Mouse (Mus musculus): ENCODE results near the gene Med16.

Gene Med16

DNA sequence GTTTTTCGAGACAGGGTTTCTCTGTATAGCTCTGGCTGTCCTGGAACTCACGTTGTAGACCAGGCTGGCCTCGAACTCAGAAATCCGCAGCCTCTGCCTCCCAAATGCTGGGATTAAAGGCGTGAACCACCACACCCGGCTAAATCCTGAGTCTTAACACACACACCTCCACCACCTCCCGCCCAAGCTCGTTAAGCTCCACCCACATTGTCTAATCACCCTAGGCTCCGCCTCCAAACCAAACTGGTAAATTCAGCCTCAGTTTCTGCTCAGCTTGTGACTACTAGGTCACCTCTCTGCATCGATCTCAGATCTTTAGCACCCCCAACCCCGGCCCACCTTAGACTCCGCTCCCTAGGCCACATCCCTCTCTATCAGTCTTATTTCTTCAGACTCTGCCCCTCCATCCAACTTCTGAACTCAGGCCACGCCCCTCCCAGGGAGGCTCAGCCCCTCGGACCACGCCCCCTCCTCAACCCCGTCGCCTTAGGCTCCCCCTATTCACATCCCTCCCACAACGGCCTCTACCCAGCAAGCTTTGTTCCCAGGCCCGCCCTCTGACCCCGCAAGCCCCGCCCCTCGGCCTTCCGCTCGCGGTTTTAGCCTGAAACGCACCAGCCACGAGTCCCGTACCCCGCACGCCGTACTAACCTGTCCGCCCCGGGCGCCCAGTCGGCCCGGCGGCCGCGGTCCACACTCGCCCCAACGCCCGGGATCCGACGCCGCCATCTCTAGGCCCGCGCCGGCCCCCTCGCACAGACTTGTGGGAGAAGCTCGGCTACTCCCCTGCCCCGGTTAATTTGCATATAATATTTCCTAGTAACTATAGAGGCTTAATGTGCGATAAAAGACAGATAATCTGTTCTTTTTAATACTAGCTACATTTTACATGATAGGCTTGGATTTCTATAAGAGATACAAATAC is at the start of gene Med16:
Gene Med16, minus strand, starts transcription at position 757 of the 925 bp plus-strand sequence.
- DNase-seq (ENCODE audit: low spot score): peak; percentile 99

DNA sequence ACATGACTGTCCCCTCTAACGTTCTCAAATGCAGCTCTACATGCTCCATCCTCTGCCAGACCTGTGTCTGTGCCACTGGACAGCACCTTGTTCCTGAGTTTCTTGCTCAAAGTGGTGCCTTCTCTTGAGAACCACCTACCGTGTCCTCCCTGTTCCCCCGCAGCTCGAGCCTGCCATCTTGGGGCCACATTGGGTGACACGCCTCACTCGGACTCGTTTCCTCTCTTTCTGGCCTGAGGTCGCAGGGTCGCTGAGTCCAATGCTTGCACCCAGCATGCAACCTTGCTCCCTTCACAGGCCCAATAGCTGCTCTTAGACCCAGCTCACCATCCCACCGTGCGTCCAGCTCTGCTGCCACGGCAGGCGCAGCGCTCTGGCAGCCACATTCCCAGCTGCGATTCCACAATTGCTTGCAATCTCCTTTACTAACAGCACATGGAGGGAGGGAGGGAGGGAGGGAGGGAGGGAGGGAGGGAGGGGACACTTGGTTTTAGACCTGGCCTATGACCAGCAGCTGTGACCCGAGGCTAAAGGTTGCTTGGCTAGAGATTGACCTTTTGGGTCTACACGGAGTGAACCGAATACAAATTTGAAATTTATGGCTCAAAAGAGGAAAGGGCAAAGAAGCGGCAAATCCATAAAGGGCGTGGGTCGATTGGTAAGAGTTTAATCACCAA is 49.6 kb upstream of the Med16 start:
- DNase-seq (ENCODE audit: low spot score): peak; percentile 93

DNA sequence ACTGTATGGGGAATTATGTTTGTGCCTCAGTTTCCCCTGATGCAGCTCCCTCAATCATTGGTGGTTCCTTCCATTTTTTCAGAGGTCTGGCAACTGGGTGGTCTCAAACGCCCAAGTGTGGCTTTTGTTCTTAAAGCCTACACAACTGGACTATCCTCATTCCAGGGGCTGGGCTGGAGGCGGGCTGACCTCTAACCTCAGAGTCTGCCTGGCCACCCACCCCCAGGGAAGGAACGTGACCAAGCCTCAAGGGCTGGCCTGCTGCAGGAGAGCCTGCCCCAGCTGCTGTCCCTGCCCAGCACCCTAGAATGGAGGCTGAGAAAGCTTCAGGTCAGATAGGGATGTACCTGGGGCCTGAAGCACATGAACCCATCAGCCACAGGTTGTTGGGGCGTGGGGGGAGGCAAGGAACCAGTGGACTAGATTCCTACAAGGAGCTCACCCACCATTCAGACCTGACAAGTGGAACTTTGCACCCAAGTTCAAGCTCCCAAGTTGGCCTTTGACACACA is 48.0 kb upstream of the Med16 start:
- DNase-seq (ENCODE audit: low spot score): no peak

DNA sequence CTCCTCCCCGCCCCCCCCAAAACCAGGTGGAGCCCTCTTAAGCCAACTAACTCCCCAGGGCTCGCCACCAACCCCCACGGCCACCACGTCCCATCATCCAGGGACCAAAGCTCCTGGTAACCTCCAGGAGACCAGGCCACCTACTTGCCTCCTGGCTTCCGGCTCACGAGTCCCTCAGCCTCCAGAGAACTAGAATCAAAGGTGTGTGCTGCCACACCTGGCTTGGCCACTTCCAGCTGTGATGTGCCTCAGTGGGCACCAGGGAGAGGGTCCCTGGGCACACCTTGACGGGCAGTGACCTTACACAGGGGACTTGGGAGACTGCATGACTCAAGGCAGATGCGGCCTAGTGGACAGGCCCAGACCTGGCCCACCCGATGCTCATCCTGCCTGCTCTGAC is 47.0 kb upstream of the Med16 start:
- no peak for DNase-seq (ENCODE audit: low spot score)

DNA sequence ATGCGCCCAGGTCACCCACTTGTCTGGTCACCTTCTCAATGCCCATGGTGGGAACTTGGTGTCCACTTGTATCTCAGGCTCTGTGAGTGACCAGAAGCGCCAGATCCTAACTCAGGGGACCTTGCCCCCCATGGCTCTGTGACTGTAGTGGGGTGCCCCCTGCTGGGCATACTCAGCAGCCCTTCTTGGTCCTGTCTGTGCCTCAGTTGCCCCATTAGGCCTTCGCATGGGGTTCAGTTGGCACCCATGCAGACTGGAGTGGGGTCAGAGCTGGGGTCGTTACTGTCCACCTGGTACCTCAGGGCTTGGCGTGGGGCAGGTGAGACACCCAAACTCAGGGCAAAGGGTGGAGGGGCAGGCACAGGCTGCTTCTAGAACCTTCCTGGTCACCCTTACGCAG is 45.2 kb upstream of the Med16 start:
- no peak for DNase-seq (ENCODE audit: low spot score)

DNA sequence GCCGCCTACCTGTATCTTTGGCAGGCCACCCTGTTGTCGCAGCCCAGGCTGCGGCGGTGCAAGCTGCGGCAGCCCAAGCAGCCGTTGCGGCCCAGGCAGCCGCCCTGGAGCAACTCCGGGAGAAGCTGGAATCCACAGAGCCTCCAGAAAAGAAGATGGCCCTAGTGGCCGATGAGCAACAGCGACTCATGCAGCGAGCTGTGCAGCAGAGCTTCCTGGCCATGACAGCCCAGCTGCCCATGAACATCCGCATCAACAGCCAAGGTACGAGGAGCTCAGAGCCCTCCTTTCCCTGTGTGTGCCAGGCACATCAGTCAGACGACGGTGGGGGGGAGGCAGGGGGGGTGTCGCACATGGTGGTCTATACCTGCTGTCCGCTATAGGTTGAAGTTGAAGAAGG is 41.9 kb upstream of the Med16 start:
- DNase-seq (ENCODE audit: low spot score): no peak

DNA sequence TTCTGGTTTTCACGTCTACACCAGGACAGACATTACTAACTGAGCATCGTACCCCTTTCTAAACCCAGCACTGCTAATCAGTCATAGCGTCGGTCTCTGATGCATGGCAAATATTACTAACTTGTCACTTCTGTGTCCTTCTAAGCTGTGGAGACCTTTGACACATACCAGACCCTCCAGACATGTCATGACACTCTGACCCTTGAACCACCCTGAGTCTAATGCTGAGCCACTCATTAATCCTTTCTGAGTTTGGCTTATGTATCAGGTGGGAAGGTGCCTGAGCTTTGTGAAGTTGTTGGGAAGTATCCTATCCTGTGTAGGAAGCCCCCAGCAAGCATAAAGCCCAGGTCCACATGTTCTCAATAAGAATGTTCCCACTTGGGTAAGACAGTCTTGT is 41.1 kb upstream of the Med16 start:
- no peak for DNase-seq (ENCODE audit: low spot score)

DNA sequence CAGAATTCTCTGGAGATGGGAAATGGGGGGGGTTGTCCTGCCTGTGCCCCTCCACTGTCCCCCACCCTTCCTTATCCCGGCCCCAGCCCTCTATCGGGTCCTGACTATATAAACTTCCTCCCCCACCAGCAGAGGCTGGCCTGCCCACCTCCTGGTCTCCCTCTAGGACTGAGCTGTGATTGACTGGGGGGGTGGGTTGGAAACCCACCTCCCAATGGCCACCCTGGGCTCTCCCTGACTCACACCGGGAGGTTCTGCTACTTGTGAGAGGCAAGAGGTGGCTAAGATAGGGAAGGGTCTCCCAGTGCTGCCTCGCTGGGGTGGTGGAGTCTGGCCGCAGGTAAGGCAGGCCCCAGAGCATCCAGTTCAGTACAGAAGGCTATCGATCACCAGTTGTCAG is 38.8 kb upstream of the Med16 start:
- DNase-seq (ENCODE audit: low spot score): no peak

DNA sequence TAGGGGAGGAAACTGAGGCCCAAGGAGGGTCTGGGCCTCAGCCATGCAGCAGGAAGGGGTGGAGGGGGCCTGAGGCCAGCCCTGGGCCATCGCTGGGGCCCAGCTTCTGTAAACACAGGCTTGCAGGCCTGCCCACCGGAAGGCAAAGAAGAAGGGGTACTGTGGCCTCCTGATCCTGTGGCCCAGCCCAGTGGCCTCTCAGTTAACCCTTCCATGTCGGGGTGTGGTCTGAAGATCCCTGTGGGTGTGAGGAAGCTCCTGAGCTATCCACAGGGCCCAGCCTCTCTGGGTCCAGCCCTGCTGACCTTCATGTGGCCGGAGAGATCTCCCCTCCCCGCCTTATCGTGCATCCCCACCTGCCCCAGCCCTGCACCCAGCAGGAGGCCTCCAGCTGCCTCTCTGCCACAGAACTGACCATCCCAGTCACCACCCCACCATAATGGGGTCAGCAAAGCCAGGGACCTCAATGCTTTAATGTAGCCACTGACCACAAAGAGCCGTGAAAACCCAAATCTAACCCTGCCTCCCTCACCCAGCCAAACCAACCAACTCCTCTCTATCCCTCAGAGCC is 38.1 kb upstream of the Med16 start:
- no peak for DNase-seq (ENCODE audit: low spot score)

DNA sequence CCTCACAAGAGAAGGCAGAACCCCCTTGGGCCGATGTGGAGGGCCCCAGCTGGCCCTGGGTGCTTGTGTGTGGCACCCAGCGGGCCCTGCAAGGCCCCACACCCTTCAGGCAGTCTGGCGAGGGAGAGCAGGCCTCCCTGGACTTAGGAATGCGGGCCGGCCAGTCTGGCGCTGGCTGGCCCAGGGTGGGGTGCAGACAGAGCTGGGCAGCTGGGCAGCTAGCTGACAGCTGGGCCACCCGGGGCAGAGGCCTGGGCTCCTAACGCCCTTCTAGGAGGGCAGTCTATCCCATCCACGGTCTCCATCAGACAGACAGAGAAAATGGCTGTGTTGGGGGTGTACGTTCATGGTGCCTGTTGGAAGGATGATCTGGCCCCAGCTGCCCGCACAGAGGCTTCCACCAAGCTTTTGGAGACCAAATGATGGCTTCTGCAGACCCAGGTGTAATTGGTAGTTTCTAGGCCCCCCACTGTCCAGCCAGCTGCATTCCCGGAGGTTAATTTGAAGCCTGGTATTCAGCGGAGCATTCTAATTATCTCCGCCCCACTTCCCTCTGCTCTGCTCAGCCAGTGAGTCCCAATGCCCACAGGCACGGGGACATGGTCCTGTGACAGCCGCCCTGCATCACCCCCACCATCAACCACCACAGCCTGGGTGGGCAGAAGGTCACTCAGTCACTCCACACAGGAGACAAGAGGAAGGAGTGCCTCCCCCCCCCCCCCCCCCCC is 36.9 kb upstream of the Med16 start:
- DNase-seq (ENCODE audit: low spot score): no peak

DNA sequence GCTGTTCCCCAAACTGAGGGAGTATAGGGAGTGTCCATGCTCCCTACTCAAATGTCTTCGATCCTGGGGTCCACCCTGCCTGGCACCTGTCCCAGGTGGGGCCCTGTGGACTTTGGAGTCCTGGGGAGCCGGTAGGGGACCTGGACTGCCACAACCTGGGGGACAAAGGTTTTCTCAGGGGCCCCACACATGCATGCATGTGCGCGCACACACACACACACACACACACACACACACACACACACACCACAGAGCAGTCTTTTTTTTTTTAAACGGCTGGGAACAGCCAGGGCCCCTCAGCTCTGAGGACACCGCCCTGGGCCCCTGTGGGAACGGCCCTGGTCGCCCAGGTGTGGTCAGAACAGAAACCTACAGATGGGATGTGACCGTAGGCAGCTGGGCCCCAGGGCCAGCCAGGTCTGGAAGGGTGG is 34.8 kb upstream of the Med16 start:
- DNase-seq (ENCODE audit: low spot score): no peak

DNA sequence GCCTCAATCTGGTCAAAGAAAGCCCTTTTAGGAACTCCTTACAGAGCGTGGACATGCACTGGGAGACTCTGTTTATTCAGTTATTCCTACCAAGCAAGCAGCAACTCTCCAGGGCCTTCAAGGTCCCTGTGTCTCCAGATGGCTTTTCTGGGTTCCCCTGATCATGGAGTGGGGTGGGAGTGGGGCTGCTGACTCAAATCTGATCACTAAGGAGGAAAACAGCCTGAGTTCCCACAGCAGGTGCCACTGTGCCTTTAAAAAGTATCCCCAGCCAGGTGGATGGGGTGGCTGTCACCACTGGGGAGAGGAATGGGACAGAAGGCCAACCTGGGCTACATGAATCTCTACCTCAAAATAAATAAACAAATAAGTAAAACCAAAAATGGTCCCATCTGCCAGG is 34.3 kb upstream of the Med16 start:
- no peak for DNase-seq (ENCODE audit: low spot score)

DNA sequence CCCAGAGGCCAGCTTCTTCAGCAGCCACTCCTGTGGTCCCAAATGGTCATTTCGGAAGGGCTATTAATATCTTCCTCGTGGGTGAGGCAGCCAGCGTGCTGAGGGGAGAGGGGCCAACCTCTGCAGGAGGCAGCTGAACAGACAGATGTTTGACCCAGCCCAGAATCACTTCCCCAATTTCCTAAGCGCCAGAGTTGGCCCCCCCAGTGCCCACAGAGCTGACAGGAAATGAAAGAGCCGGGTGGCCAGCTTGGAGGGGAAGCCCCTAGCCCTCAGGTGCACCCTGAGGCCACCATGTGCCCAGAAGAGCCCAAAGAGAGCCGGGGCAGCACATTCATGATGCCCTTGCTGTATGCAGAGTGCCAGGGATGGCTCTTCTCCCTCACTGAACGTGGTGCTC is 32.0 kb upstream of the Med16 start:
- DNase-seq (ENCODE audit: low spot score): no peak

DNA sequence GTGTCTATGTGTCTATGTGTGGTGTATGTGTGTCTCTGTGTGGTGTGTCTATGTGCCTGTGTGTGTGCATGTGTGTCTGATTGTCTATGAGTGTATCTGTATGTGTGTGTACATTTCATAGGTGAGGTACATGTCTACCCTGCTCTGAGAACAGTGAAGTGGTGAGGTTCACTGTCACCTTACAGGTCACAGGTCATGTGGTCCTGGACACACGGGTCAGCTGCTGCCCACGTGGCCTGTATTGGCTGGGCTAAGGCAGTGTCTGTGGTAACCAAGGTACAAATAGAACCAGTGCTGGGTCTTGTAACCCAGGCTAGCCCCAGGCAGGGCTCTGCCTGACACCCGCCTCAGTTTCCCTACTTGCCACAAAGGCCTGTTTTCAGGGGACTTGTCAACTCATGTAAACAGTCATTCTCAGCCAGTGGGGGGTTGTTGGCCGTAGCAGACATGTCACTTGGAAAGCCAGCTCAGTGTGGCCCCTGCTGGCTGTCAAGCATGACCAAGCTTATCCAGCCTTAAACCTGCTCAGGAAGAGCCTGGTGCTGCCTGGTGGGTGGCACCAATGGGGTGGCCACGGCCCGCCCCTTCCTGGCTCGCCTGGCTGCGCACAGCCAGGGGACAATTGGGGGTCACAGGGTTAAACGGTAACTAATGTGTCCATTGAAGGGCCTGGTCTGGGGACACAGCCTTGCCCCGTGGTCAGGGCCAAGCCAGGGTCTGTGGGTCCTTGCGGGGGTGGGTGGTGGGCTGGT is 29.2 kb upstream of the Med16 start:
- no peak for DNase-seq (ENCODE audit: low spot score)

DNA sequence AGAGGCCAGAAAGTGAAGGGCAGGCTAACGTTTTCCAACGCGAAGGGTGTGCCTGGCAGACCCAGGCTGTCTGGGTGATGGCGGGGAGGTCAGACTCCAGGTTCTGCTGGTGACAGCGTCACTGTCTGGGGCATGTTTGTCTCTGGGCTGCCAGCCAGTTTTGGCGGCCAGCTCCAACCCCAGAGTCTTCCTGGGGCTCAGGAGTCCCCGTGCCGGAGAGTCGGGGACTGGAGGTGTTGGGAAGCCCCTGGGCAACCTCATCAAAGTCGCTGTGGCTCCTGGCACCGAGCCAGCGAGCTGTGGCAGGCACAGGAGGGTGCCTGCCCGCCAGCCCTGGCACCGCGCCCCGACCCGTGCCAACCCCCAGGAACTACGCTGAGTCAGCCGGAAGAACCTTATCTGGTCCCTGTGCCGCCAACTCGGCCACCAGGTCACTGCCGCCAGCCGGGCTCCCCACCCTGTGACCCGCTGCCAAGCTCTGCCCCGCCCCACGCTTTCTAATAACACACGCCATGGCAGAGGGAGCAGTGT is 28.3 kb upstream of the Med16 start:
- peak; percentile 84 for DNase-seq (ENCODE audit: low spot score)

DNA sequence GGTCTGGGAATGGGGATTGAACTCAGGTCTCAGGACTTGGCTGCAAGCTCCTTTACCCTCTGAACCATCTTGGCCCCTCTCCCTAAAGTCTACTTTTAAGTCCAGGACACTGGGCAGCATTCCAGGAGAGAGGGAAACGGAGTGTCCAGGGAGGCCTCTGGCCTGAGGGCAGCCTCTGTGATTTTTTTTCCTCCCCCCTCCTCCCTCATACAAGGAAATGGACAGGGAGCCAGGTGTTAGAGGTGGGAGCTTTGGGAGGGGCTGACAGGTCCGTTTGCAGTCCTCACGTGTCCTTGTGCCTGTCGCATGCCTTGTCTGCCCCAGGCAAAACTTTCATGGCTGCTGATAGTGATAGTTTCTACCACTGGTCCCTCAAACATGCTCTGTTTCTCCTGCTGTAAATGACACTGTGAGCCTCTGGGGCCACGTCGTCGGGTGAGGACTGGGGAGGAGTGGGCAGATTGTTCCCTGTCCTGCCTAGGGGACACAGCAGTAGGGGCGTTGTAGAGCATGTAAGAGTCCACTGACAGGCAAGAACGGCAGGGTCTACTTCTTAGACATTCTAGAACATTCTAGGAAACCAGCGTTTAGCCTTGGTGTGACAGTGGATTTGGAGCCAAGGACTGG is 27.7 kb upstream of the Med16 start:
- DNase-seq (ENCODE audit: low spot score): no peak

DNA sequence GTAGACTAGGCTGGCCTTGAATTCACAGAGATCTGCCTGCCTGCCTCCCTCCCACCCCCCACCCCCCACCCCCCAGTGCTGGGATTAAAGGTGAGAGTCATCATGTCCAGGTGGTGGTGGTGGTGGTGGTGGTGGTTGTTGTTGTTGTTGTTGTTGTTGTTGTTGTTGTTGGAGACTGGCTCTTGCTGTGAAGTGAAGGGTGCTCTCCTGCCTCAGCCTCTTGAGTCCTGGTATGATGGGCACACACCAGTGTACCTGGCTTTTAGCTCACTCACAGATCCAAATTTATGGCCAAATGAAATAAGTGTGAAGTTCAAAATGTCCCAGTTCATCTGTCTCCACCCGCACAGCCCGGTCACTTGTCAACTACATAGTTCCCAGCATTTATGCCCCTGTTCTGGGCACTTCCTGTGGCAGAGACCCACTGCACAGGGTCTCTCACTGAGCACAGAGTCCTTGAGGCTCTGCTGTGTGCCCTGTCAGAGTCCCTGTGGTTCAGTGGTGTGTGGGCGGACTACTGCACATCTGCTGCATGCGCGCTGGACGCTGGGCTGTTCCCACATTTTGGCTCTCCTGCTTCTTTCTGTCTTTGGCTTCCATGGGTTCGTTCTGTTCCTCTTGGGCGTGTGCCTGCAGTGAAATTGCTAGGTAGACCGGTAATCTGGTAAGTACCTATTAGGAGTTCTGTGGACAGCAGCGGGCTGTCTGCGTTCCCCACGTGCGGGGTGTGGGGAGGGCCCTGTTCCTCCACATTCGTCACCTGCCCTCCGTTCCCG is 26.3 kb upstream of the Med16 start:
- no peak for DNase-seq (ENCODE audit: low spot score)

DNA sequence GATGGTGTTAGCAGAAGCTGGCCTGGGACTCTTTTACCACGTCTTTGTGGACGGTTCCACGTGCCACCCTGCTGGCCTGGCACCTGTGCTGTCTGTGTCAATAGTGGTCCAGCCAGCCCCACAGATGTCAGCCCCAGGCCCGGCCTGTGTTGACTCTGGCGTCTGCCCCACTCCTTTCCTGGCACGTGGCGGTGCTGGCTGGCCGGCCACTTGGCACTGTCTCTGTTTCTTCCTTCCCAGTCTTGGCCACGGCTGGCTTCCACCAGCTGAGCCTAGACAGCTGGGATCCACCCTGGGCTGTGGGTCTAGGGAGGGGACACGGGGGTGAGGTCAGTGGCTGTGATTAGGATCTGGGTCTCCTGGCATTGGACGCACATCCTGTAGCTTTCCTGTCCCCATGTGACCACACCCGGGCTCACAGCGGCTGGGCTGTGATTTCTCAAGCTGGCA is 25.6 kb upstream of the Med16 start:
- peak; percentile 78 for DNase-seq (ENCODE audit: low spot score)

DNA sequence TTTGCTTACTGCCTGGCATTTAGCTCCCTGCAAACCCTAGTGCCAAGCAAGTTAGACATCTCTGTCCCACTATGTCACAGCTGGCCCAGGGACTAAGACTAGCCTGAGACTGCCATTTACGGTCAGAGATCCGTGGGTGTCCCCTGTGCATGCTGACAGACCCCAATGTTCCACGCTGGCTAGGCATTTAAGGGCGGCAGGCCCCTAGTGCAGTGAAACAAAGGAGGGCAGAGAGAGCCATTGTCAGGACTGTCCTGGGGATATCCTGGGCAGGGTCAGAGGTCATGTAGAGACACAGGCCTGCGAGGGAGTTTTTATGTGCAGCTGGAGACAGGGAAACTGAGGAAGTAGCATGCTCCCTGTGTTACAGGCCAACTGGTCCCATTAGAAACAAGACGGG is 25.1 kb upstream of the Med16 start:
- DNase-seq (ENCODE audit: low spot score): no peak

DNA sequence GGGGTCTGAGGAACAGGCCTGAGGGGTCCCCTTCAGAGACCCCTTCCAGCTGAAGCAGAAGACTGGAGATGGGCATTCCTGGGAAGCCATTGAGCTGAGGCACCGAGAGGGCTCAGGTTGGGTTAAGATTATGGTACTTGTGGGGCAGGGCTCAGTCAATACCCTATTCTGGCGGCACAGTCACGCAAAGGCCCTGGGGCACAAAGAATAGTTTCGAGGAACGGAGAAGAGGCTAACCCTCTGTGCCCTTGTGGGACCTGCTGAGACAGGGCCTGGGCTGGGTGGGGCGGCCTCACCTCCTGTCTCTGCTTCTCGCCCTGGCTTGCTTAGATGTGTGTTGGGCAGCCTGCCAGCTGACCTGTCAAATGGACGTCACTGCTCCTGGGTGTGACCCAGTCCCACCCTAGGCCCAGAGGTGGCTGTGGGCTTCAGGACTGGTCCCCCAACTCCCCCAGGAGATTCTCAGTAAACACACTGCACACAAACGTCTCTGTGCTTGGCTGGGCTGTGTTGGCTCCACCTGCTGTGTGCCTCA is 24.5 kb upstream of the Med16 start:
- no peak for DNase-seq (ENCODE audit: low spot score)

Measured in testis, postnatal 10 days (tissue).